Mouse (Mus musculus) layer of hippocampus, postnatal 36 days (tissue): Measurements from ENCODE around the gene Gtf3c3. TPM values are rescaled to one million over a fixed set of nuclear protein-coding genes. Genes with fewer than 3 reads are reported as not detected.

ENCODE experiments used
- total RNA-seq, 2 experiments: library from RNA; stranded (reverse); gene quantifications; 2 replicates each; pipeline ENCODE4 v1.2.3; 2021

Gene Gtf3c3
- total RNA-seq, 2 experiments from 2014 or later = 26.3 to 27.9 TPM

Other genes with a start within 250 kb of the Gtf3c3 start
- 10 to 100 TPM; 19.2 to 20.5 TPM for gene Hecw2, start 243.8 kb downstream of the Gtf3c3 start, total RNA-seq
- gene Ccdc150, start 188.3 kb downstream of the Gtf3c3 start, total RNA-seq = under 1 TPM; 0.35 to 0.37 TPM
- 10 to 100 TPM; 19.4 to 19.6 TPM for gene Pgap1, start 118.7 kb upstream of the Gtf3c3 start, total RNA-seq